Mouse (Mus musculus) layer of hippocampus, adult 18-20 months (tissue): Measurements from ENCODE around the gene Gp2. TPM values are rescaled to one million over a fixed set of nuclear protein-coding genes. Genes with fewer than 3 reads are reported as not detected.

Experiments used
- DNase-seq, 2 experiments: peaks; one replicate each; pipeline ENCODE4 v3.0.0; 2022; ENCODE audit warnings: low spot score in 2 of 2
- long read RNA-seq: library from polyadenylated mRNA; stranded (forward); transcript quantifications from one replicate; pipeline ENCODE4 v2.0.0, GENCODE M21; 2021
- total RNA-seq, 2 experiments: library from RNA; stranded (reverse); gene quantifications; 2 replicates each; pipeline ENCODE4 v1.2.3; 2021

Gene Gp2
- total RNA-seq = not detected
- long read RNA-seq = 0 reads

GRCm38 (mm10) chr7:119459185-119459584 lies at the start of gene Gp2:
TSS of gene Gp2 (minus strand) at chr7:119459285.
- DNase-seq = no peak

DNA sequence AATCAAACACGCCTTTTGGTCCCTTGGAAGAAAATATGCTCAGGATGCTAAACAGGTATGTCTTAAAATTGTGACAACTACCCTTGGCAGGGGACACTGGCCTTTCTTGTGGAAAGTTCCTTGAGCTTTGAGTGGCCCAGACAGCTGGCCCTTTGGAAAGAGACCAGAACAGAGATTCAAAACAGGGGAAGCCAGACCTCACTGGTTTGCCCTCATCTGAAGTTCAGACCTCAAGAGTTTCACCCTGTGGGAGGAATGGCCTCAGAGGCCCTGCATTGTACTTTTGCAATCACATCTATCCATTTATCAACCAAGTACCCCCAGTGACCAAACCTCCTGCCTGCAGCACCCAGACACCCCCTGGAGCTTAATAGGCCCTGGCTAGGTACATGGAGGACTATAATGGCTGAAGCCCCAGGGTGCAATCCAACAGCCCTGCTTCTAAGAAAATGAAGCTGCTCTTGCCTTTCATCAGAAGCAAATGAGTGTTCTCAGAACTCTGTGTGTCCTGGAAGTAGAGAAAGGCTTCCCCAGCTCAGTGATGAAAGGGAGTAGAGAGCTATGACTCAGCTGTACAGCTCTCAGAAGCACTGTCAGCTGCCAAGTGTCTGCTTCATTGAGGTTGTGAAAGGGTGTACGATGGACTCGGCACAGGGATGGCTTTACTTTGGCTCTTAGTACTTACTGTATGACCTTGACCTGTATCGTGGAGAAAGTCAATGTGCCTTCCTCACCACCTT lies 31.1 kb upstream of the Gp2 start:
- DNase-seq = peak in 1 of 2 experiments; percentile 11

- no peak for DNase-seq
Measured at GRCm38 (mm10) chr7:119486683-119487082, 27.6 kb upstream of the Gp2 start.

GRCm38 (mm10) chr7:119484154-119484553 lies 25.1 kb upstream of the Gp2 start:
- DNase-seq = no peak

GRCm38 (mm10) chr7:119479256-119479655 lies 20.2 kb upstream of the Gp2 start, which contains the start of gene Umod:
TSS of gene Umod (minus strand) at chr7:119479282.
- no peak for DNase-seq

GRCm38 (mm10) chr7:119476500-119477389 lies 17.7 kb upstream of the Gp2 start:
- no peak for DNase-seq

DNA sequence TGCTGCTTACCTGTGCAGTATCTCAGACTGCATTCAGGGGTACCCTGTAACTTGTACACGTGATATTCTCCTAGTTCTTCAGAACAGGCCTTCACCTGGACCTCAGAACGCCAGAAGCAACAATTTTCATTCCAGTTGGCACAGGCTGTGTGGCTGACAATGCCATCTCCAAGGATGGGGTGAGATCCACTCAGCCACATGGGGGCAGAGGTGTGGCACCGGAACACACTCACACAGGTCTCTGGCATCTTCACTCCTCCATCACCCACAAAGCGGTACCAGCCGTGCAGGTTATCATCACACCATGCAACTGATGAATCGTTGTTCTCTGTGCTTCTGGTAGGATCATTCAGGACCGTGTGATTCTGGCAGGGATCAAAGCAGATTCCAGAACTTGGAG lies 4.9 kb downstream of the Gp2 start:
- DNase-seq = no peak

DNA sequence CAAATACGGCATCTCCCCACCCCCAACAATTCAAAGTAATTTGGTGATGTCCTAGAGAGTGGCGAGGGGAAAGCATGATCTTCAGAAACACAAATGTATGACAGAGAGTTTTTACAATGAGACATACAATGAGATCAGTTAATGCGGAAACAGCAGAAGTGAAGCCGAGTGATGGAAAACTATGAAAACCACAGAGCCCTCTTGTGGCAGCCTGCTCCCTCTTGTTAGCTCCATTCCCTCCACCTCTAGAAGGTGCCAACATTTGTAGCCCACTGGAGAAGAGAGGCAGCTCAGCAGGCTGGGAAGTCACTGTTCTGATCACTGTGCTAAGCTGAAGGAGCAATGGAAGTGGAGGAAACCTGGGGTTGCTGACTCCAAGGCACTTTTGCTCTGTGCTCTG lies 15.2 kb downstream of the Gp2 start:
- peak in 1 of 2 experiments; percentile 54 for DNase-seq

DNA sequence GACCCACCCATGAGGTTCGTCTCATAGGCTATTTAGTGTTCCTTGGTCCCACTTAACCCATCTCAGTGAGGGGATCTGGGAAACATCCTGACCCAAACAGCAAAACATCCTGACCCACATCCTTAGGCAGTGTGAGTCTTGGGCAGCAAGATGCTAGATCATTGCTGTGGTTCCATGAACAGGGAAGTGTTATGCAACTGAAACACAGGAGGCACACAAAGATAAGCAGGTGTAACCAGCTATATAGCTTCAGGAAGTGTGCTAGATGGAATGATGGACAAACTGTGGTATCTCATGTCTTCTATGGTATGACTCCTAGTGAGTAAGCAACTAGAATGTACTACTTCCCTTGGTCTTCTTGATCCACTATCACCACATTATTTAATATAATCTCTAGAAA lies 17.1 kb downstream of the Gp2 start:
- no peak for DNase-seq

GRCm38 (mm10) chr7:119427180-119427616 lies 31.9 kb downstream of the Gp2 start:
- peak; percentile 77 to 90 for DNase-seq

DNA sequence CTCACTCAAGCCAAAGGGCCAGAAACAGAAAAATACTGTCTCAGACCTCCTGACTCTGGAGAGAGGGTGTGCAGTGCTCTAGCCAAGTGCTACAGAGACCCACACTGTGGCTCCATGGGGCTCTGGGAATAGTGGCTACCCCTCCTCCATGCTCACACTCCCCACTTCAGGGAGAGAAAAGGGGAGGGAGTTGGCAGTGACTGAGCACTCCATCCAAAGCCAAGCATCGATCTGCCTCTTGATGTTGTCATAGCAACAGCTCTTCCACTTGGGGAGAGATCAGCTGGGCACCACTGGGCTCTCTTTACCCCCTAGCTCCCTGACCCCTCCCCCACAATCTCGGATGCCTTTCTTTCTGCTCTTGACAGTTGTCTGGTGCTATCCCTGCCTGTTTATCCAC lies 38.4 kb downstream of the Gp2 start:
- peak; percentile 9 to 27 for DNase-seq

DNA sequence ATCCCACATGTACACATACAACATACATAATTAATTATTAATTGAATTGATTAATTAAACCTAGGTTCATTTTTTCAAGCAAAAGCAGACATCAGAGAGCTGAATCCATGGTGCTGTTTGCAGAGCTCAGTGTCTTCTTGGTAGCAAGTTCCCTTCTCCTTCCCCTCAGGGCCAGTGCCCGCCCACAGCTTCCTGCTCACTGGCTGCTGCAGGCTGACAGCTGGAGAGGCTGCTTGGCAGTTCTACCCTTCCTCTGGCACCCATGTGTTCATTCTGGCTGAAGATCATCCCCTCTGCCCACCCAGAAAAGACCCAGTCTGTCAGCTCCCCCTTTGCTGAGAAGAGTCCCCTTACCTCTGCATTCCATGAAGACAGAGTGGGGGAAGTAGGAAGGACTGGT lies 40.6 kb downstream of the Gp2 start:
- no peak for DNase-seq

DNA sequence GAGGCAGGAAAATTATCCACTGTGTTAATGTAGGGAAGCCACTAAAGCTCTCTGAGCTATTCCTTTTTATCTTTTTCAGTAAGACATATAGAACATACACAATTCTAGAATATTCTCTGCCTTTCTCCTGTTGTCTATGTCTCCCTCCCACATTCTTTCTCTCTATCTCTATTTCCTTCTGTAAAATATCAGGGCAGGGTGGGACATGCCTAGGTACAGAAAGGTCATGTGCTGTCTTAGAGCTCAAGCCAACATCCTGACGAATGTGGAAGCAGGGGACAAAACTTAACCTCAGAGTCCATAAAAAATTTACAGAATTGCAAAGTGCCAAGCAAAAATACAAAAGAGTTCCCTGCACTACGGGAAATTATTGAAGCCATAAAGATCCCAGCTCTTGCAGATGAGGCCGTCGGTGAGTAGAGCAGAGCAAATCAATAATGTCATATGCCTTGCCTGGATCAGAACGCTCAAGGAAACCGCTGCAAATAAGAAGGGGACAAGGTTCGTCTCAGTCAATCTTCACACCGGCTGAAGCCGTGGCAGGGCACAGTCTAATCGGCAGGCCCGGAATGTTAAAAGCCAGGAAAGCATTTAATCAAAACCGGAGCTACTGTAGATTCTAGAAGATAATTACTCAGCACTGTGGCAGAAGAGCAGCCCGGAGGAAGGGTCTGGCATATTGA lies 64.9 kb downstream of the Gp2 start:
- DNase-seq = no peak

Other genes with a start within 250 kb of the Gp2 start
- gene Umod, start 20.0 kb upstream of the Gp2 start, total RNA-seq = not detected
- gene Acsm5, start 60.2 kb upstream of the Gp2 start, total RNA-seq = 1 to 10 TPM; 1.1 to 1.2 TPM
- not detected for gene Pdilt, start 64.2 kb upstream of the Gp2 start, total RNA-seq
- gene Acsm2, start 95.1 kb upstream of the Gp2 start, total RNA-seq = not detected
- not detected for gene Acsm1, start 147.7 kb upstream of the Gp2 start, total RNA-seq
- not detected for gene Acsm4, start 230.7 kb upstream of the Gp2 start, total RNA-seq